Comparison of ENCODE assay signal across 10 mouse cellular contexts in genomic region chr14:58786791-58787491, GRCm38 (mm10).
DNase-seq lines count a peak whose midpoint lies in the region; ATAC-seq and TF ChIP-seq lines count a peak whose summit lies in the region.
"Had no signal": no experiment of that assay in that cellular context is flagged by ENCODE, and none has a peak within 500 bp of the region (broad histone marks: within the 10 kb centered on the region; RNA-seq: fewer than 3 reads in every experiment).

No protein-coding gene starts in this region.

- WGBS in hindbrain, postnatal 0 days = 67% methylated on average over 4 of the region's 4 CpGs
- WGBS in hindbrain, embryonic 14.5 days = 91% methylated on average over 4 of the region's 4 CpGs
- WGBS in intestine, embryonic 15.5 days = 86% methylated on average over 4 of the region's 4 CpGs

- H3K9ac ChIP-seq in hindbrain, postnatal 0 days (replicated peaks; ENCODE audit: low read length) = no peak overlapping the region
- no peak overlapping the region for H3K9ac ChIP-seq in hindbrain, embryonic 14.5 days
- H3K9ac ChIP-seq in intestine, embryonic 15.5 days = no peak overlapping the region
- H3K9ac ChIP-seq: hindbrain, embryonic 15.5 days had no signal

- intact Hi-C loops in heart, postnatal 25 days (cut with DNase I) = loop anchor here (10.0 kb wide), 1 partner anchor 712 kb away; the partner anchor contains the start of gene Fgf9
- intact Hi-C loops in left cerebral cortex, postnatal 14 days (cut with DNase I) = no loop called here

- no peaks in the 10 kb centered on the region for H3K27me3 ChIP-seq in hindbrain, postnatal 0 days (ENCODE audit: insufficient read depth, low read length)
- no peaks in the 10 kb centered on the region for H3K27me3 ChIP-seq in hindbrain, embryonic 14.5 days (ENCODE audit: control insufficient read depth, insufficient read depth, low read length)
- no peaks in the 10 kb centered on the region for H3K27me3 ChIP-seq in intestine, embryonic 15.5 days (replicated peaks)
- H3K27me3 ChIP-seq: hindbrain, embryonic 15.5 days had no signal

- ATAC-seq in hindbrain, postnatal 0 days = peak; percentile 59; the same call in 1 of the 2 replicates
- ATAC-seq in hindbrain, embryonic 14.5 days (ENCODE audit: low FRiP score) = no peak
- no peak for ATAC-seq in intestine, embryonic 15.5 days

- H3K4me1 ChIP-seq in hindbrain, postnatal 0 days (ENCODE audit: insufficient read depth, low read length) = no peaks in the 10 kb centered on the region
- no peaks in the 10 kb centered on the region for H3K4me1 ChIP-seq in hindbrain, embryonic 14.5 days (replicated peaks; ENCODE audit: control insufficient read depth, insufficient read depth, low read length)
- H3K4me1 ChIP-seq in intestine, embryonic 15.5 days (replicated peaks) = no peaks in the 10 kb centered on the region
- H3K4me1 ChIP-seq: hindbrain, embryonic 15.5 days; midbrain, embryonic 10.5 days had no signal

- no peaks in the 10 kb centered on the region for H3K36me3 ChIP-seq in hindbrain, postnatal 0 days (ENCODE audit: insufficient read depth, low read length)
- H3K36me3 ChIP-seq in hindbrain, embryonic 14.5 days (replicated peaks; ENCODE audit: control insufficient read depth, insufficient read depth) = no peaks in the 10 kb centered on the region
- H3K36me3 ChIP-seq in intestine, embryonic 15.5 days = no peaks in the 10 kb centered on the region
- H3K36me3 ChIP-seq: hindbrain, embryonic 15.5 days; midbrain, embryonic 10.5 days had no signal

- no peak overlapping the region; the same call in 1 of the 2 replicates for H3K27ac ChIP-seq in hindbrain, postnatal 0 days
- H3K27ac ChIP-seq in hindbrain, embryonic 14.5 days = no peak overlapping the region
- no peak overlapping the region for H3K27ac ChIP-seq in intestine, embryonic 15.5 days
- H3K27ac ChIP-seq: hindbrain, embryonic 15.5 days; midbrain, embryonic 10.5 days had no signal

- H3K4me3 ChIP-seq in hindbrain, postnatal 0 days (ENCODE audit: low read length) = no peak overlapping the region
- H3K4me3 ChIP-seq in hindbrain, embryonic 14.5 days (replicated peaks; ENCODE audit: low read length) = no peak overlapping the region
- no peak overlapping the region for H3K4me3 ChIP-seq in intestine, embryonic 15.5 days (replicated peaks)
- H3K4me3 ChIP-seq: hindbrain, embryonic 15.5 days; midbrain, embryonic 10.5 days had no signal

- H3K9me3 ChIP-seq in hindbrain, postnatal 0 days (ENCODE audit: low read length) = no peaks in the 10 kb centered on the region
- H3K9me3 ChIP-seq in hindbrain, embryonic 14.5 days (ENCODE audit: control insufficient read depth, low read length) = no peaks in the 10 kb centered on the region
- H3K9me3 ChIP-seq in intestine, embryonic 15.5 days = no peaks in the 10 kb centered on the region
- H3K9me3 ChIP-seq: hindbrain, embryonic 15.5 days; midbrain, embryonic 10.5 days had no signal

- TF ChIP-seq CTCF in hindbrain, postnatal 0 days (IDR thresholded peaks at IDR 0.05; ENCODE audit: low read depth) = no peak

- no peak overlapping the region for H3K4me2 ChIP-seq in hindbrain, postnatal 0 days (ENCODE audit: low read depth, low read length)
- H3K4me2 ChIP-seq in hindbrain, embryonic 14.5 days (replicated peaks) = no peak overlapping the region
- H3K4me2 ChIP-seq in intestine, embryonic 15.5 days (replicated peaks) = no peak overlapping the region
- H3K4me2 ChIP-seq: hindbrain, embryonic 15.5 days had no signal

- peak; percentile 46 for DNase-seq in hindbrain, postnatal 0 days (ENCODE audit: low spot score)
- DNase-seq in hindbrain, embryonic 14.5 days (ENCODE audit: low spot score) = no peak
- DNase-seq in R1 (ENCODE audit: low read depth, low spot score) = peak; percentile 13
- peak; percentile 93 for DNase-seq in cerebellum, adult 9-10 months
- DNase-seq in heart, postnatal 25 days (ENCODE audit: low spot score) = peak; percentile 13
- DNase-seq in ovary, adult 18-20 months (ENCODE audit: low spot score) = no peak
- DNase-seq in left cerebral cortex, postnatal 14 days (ENCODE audit: low spot score in 2 of 2) = no peak

Comparison
In these comparisons a context has a peak if more than half of its experiments do, and no peak if none do; other contexts are left out.
1. DNase-seq: peak in hindbrain, postnatal 0 days (single experiment), R1 (single experiment), cerebellum, adult 9-10 months (single experiment) and heart, postnatal 25 days (single experiment); none in hindbrain, embryonic 14.5 days (single experiment), ovary, adult 18-20 months (single experiment) and left cerebral cortex, postnatal 14 days (0 of 2).